Mouse (Mus musculus) midbrain, embryonic 15.5 days (tissue): ENCODE measurements around the gene 4930503B20Rik. TPM values are rescaled to one million over a fixed set of nuclear protein-coding genes. Genes with fewer than 3 reads are reported as not detected.

Experiments used
- ATAC-seq: fragments of 200-750 bp; cut with Nextera tagmentation; replicated peaks from 2 replicates; pipeline ENCODE4 v1.8.0; 2017; ENCODE audit warnings: moderate TSS enrichment
- H3K27ac ChIP-seq: fragments of 300-500 bp; sonication (generic); 2 replicates; pipeline ENCODE4 v1.5.1; 2015; ENCODE audit warnings: mild to moderate bottlenecking, inconsistent platforms
- H3K27me3 ChIP-seq: fragments of 300-500 bp; sonication (generic); replicated peaks from 2 replicates; pipeline ENCODE4 v1.6.1; 2015; ENCODE audit warnings: inconsistent platforms
- H3K36me3 ChIP-seq: fragments of 300-500 bp; sonication (generic); replicated peaks from 2 replicates; pipeline ENCODE4 v1.6.1; 2015; ENCODE audit warnings: inconsistent platforms
- H3K4me1 ChIP-seq: fragments of 300-500 bp; sonication (generic); 2 replicates; pipeline ENCODE4 v1.6.1; 2015; ENCODE audit warnings: inconsistent platforms
- H3K4me2 ChIP-seq: fragments of 300-500 bp; sonication (generic); 2 replicates; pipeline ENCODE4 v1.6.1; 2015; ENCODE audit warnings: inconsistent platforms, mild to moderate bottlenecking, moderate library complexity
- H3K4me3 ChIP-seq: fragments of 300-500 bp; sonication (generic); 2 replicates; pipeline ENCODE4 v1.5.1; 2015; ENCODE audit warnings: mild to moderate bottlenecking, inconsistent platforms
- H3K9ac ChIP-seq: fragments of 300-500 bp; sonication (generic); 2 replicates; pipeline ENCODE4 v1.6.1; 2015; ENCODE audit warnings: mild to moderate bottlenecking, inconsistent platforms
- H3K9me3 ChIP-seq: fragments of 300-500 bp; sonication (generic); 2 replicates; pipeline ENCODE4 v1.6.1; 2016; ENCODE audit warnings: inconsistent platforms
- WGBS: fragments of 180-500 bp; shearing (Covaris S2); methylation state at CpG from one replicate; pipeline ENCODE4 v1.1.7; 2015; ENCODE audit warnings: mixed read lengths; 5-methylcytosine and 5-hydroxymethylcytosine counted together
- polyA plus RNA-seq: library from polyadenylated mRNA; unstranded; fragments of >200 nt; fragmentation: Nextera tagmentation; extraction: Ambion mirVana; gene quantifications from 2 replicates; pipeline ENCODE4 v1.2.1, GENCODE M21; 2015

Gene 4930503B20Rik
- polyA plus RNA-seq, 1 experiment from 2014 or later = not detected

GRCm38 (mm10) chr3:146676193-146676592 lies 25.1 kb upstream of the 4930503B20Rik start:
- Histone ChIP-seq H3K4me1 (no peaks in the 10 kb centered on the region), H3K27ac (no peak overlapping the region), H3K4me2 (no peak overlapping the region), H3K4me3 (no peak overlapping the region), H3K36me3 (no peaks in the 10 kb centered on the region), H3K9ac (no peak overlapping the region), H3K27me3 (no peaks in the 10 kb centered on the region), H3K9me3 (no peaks in the 10 kb centered on the region)
- 94% methylated on average over 4 of the region's 4 CpGs for WGBS
- no peak for ATAC-seq

GRCm38 (mm10) chr3:146675101-146675500 lies 24.0 kb upstream of the 4930503B20Rik start:
- no peaks in the 10 kb centered on the region for H3K9me3 ChIP-seq
- H3K27ac ChIP-seq = no peak overlapping the region
- no peaks in the 10 kb centered on the region for H3K4me1 ChIP-seq
- no peaks in the 10 kb centered on the region for H3K27me3 ChIP-seq
- ATAC-seq = no peak
- WGBS = 85% methylated on average over 1 of the region's 1 CpGs
- H3K9ac ChIP-seq = no peak overlapping the region
- H3K36me3 ChIP-seq = no peaks in the 10 kb centered on the region
- H3K4me3 ChIP-seq = no peak overlapping the region
- no peak overlapping the region for H3K4me2 ChIP-seq

- Histone ChIP-seq H3K4me1 (no peaks in the 10 kb centered on the region), H3K4me2 (no peak overlapping the region), H3K36me3 (no peaks in the 10 kb centered on the region), H3K9me3 (no peaks in the 10 kb centered on the region), H3K27ac (no peak overlapping the region), H3K4me3 (no peak overlapping the region), H3K9ac (no peak overlapping the region), H3K27me3 (no peaks in the 10 kb centered on the region)
- WGBS = 68% methylated on average over 2 of the region's 2 CpGs
- no peak for ATAC-seq
These were observed 20.0 kb upstream of the 4930503B20Rik start for GRCm38 (mm10) chr3:146671121-146671520.

- WGBS = 81% methylated on average over 7 of the region's 7 CpGs
- ATAC-seq = no peak
These were observed 10.8 kb upstream of the 4930503B20Rik start for GRCm38 (mm10) chr3:146661907-146662306.

GRCm38 (mm10) chr3:146661001-146661400 lies 9.9 kb upstream of the 4930503B20Rik start:
- H3K9me3 ChIP-seq = no peaks in the 10 kb centered on the region
- no peak overlapping the region for H3K4me3 ChIP-seq
- no peak overlapping the region for H3K9ac ChIP-seq
- no peaks in the 10 kb centered on the region for H3K36me3 ChIP-seq
- 72% methylated on average over 6 of the region's 6 CpGs for WGBS
- H3K4me1 ChIP-seq = no peaks in the 10 kb centered on the region
- no peak overlapping the region for H3K27ac ChIP-seq
- no peak overlapping the region for H3K4me2 ChIP-seq
- no peak for ATAC-seq
- no peaks in the 10 kb centered on the region for H3K27me3 ChIP-seq

More at GRCm38 (mm10) chr3:146661907-146662306, 10.8 kb upstream of the 4930503B20Rik start:
- no peaks in the 10 kb centered on the region for H3K27me3 ChIP-seq
- no peak overlapping the region for H3K4me3 ChIP-seq
- no peaks in the 10 kb centered on the region for H3K9me3 ChIP-seq
- no peaks in the 10 kb centered on the region for H3K36me3 ChIP-seq
- H3K27ac ChIP-seq = no peak overlapping the region
- no peaks in the 10 kb centered on the region for H3K4me1 ChIP-seq
- H3K4me2 ChIP-seq = no peak overlapping the region
- no peak overlapping the region for H3K9ac ChIP-seq

GRCm38 (mm10) chr3:146659321-146659720 lies 8.2 kb upstream of the 4930503B20Rik start:
- H3K36me3 ChIP-seq = no peaks in the 10 kb centered on the region
- 83% methylated on average over 5 of the region's 5 CpGs for WGBS
- no peak overlapping the region for H3K4me3 ChIP-seq
- no peak overlapping the region for H3K9ac ChIP-seq
- no peaks in the 10 kb centered on the region for H3K27me3 ChIP-seq
- H3K4me1 ChIP-seq = no peaks in the 10 kb centered on the region
- no peak for ATAC-seq
- no peak overlapping the region for H3K4me2 ChIP-seq
- H3K27ac ChIP-seq = no peak overlapping the region
- no peaks in the 10 kb centered on the region for H3K9me3 ChIP-seq

- Histone ChIP-seq H3K27me3 (no peaks in the 10 kb centered on the region), H3K9me3 (no peaks in the 10 kb centered on the region), H3K27ac (no peak overlapping the region), H3K36me3 (no peaks in the 10 kb centered on the region), H3K4me3 (no peak overlapping the region), H3K9ac (no peak overlapping the region), H3K4me1 (no peaks in the 10 kb centered on the region), H3K4me2 (no peak overlapping the region)
- WGBS = 88% methylated on average over 1 of the region's 1 CpGs
- ATAC-seq = no peak
These were observed 7.0 kb upstream of the 4930503B20Rik start for GRCm38 (mm10) chr3:146658061-146658639.

- Histone ChIP-seq H3K27me3 (no peaks in the 10 kb centered on the region), H3K9me3 (no peaks in the 10 kb centered on the region), H3K4me1 (no peaks in the 10 kb centered on the region), H3K27ac (no peak overlapping the region), H3K4me3 (no peak overlapping the region), H3K36me3 (no peaks in the 10 kb centered on the region), H3K9ac (no peak overlapping the region), H3K4me2 (no peak overlapping the region)
- no peak for ATAC-seq
- 94% methylated on average over 5 of the region's 5 CpGs for WGBS
These were observed 6.3 kb upstream of the 4930503B20Rik start for GRCm38 (mm10) chr3:146657433-146657832.

GRCm38 (mm10) chr3:146655111-146655577 lies 4.0 kb upstream of the 4930503B20Rik start:
- Histone ChIP-seq H3K27me3 (no peaks in the 10 kb centered on the region), H3K4me3 (no peak overlapping the region), H3K9me3 (no peaks in the 10 kb centered on the region), H3K4me1 (no peaks in the 10 kb centered on the region), H3K27ac (no peak overlapping the region), H3K36me3 (no peaks in the 10 kb centered on the region), H3K9ac (no peak overlapping the region), H3K4me2 (no peak overlapping the region)
- 71% methylated on average over 2 of the region's 2 CpGs for WGBS
- no peak for ATAC-seq

- WGBS = 72% methylated on average over 6 of the region's 6 CpGs
These were observed 2.6 kb upstream of the 4930503B20Rik start for GRCm38 (mm10) chr3:146653692-146654091.

GRCm38 (mm10) chr3:146652431-146652830 lies 1.3 kb upstream of the 4930503B20Rik start:
- no peaks in the 10 kb centered on the region for H3K36me3 ChIP-seq
- H3K9ac ChIP-seq = no peak overlapping the region
- no peak overlapping the region for H3K4me2 ChIP-seq
- ATAC-seq = no peak
- WGBS = 88% methylated on average over 5 of the region's 5 CpGs
- no peak overlapping the region for H3K27ac ChIP-seq
- no peaks in the 10 kb centered on the region for H3K9me3 ChIP-seq
- no peak overlapping the region for H3K4me3 ChIP-seq
- H3K27me3 ChIP-seq = no peaks in the 10 kb centered on the region
- H3K4me1 ChIP-seq = no peaks in the 10 kb centered on the region

More at GRCm38 (mm10) chr3:146653692-146654091, 2.6 kb upstream of the 4930503B20Rik start:
- no peak for ATAC-seq
- Histone ChIP-seq H3K4me3 (no peak overlapping the region), H3K36me3 (no peaks in the 10 kb centered on the region), H3K4me1 (no peaks in the 10 kb centered on the region), H3K9me3 (no peaks in the 10 kb centered on the region), H3K4me2 (no peak overlapping the region), H3K27ac (no peak overlapping the region), H3K27me3 (no peaks in the 10 kb centered on the region), H3K9ac (no peak overlapping the region)

GRCm38 (mm10) chr3:146650716-146651115 lies 401 bp downstream of the 4930503B20Rik start:
- Histone ChIP-seq H3K36me3 (no peaks in the 10 kb centered on the region), H3K9ac (no peak overlapping the region), H3K4me1 (no peaks in the 10 kb centered on the region), H3K9me3 (no peaks in the 10 kb centered on the region), H3K27ac (no peak overlapping the region), H3K4me3 (no peak overlapping the region), H3K4me2 (no peak overlapping the region), H3K27me3 (no peaks in the 10 kb centered on the region)
- 92% methylated on average over 10 of the region's 10 CpGs for WGBS
- ATAC-seq = no peak

- no peak overlapping the region for H3K4me2 ChIP-seq
- H3K36me3 ChIP-seq = no peaks in the 10 kb centered on the region
- no peak overlapping the region for H3K9ac ChIP-seq
- H3K27ac ChIP-seq = no peak overlapping the region
- no peak overlapping the region for H3K4me3 ChIP-seq
- 76% methylated on average over 10 of the region's 10 CpGs for WGBS
- no peaks in the 10 kb centered on the region for H3K9me3 ChIP-seq
- H3K27me3 ChIP-seq = no peaks in the 10 kb centered on the region
- no peak for ATAC-seq
- no peaks in the 10 kb centered on the region for H3K4me1 ChIP-seq
These were observed 1.7 kb downstream of the 4930503B20Rik start for GRCm38 (mm10) chr3:146649311-146649894.
